Mouse (Mus musculus) liver, embryonic 14.5 days (tissue): ENCODE results near the gene Ptprcap. TPM values are rescaled to one million over a fixed set of nuclear protein-coding genes. Genes with fewer than 3 reads are reported as not detected.
A peak's percentile ranks its signal among the peaks of the same experiment; 100 is the strongest.

ENCODE experiments used
- ATAC-seq: fragments of 200-750 bp; cut with Nextera tagmentation; 2 replicates; pipeline ENCODE4 v1.8.0; 2017; ENCODE audit warnings: moderate number of reproducible peaks, mild to moderate bottlenecking, moderate library complexity; ENCODE audit not compliant: insufficient read depth
- DNase-seq, 3 experiments: peaks; one replicate each; pipeline ENCODE4 v3.0.0-alpha.2; 2012 to 2013; ENCODE audit warnings: low read depth in 3 of 3, low spot score in 3 of 3
- H3K27ac ChIP-seq: fragments of 300-500 bp; sonication (generic); 2 replicates; pipeline ENCODE4 v1.5.1; 2014; ENCODE audit warnings: moderate library complexity, mild to moderate bottlenecking, control low read depth, inconsistent platforms
- H3K27me3 ChIP-seq: fragments of 300-500 bp; sonication (generic); 2 replicates; pipeline ENCODE4 v1.6.1; 2014; ENCODE audit warnings: mild to moderate bottlenecking, low read length, moderate library complexity; ENCODE audit not compliant: control insufficient read depth, insufficient read depth
- H3K36me3 ChIP-seq: fragments of 300-500 bp; sonication (generic); replicated peaks from 2 replicates; pipeline ENCODE4 v1.6.1; 2014; ENCODE audit warnings: low read depth; ENCODE audit not compliant: control insufficient read depth, insufficient read depth
- H3K4me1 ChIP-seq, 2 experiments: fragments of 200-500 bp in 1 of 2; fragments of 300-500 bp in 1 of 2; sonication (generic) in 1 of 2; replicated peaks; 2 replicates each; pipeline ENCODE4 v1.6.1; 2012 to 2014; ENCODE audit warnings: antibody characterized with exemption in 1 of 2, inconsistent platforms in 1 of 2, low read length in 1 of 2; ENCODE audit not compliant: control insufficient read depth in 2 of 2, insufficient read depth in 2 of 2
- H3K4me2 ChIP-seq: fragments of 300-500 bp; sonication (generic); 2 replicates; pipeline ENCODE4 v1.6.1; 2014; ENCODE audit warnings: low read depth, mild to moderate bottlenecking, control low read depth, moderate library complexity
- H3K4me3 ChIP-seq, 2 experiments: fragments of 200-500 bp in 1 of 2; fragments of 300-500 bp in 1 of 2; sonication (generic) in 1 of 2; 2 replicates each; pipeline ENCODE4 v1.5.1; 2012 to 2014; ENCODE audit warnings: low read depth in 2 of 2, low read length in 2 of 2, mild to moderate bottlenecking in 2 of 2, control low read depth in 1 of 2, inconsistent platforms in 1 of 2, moderate library complexity in 1 of 2; ENCODE audit not compliant: insufficient read depth in 1 of 2
- H3K9ac ChIP-seq: fragments of 300-500 bp; sonication (generic); replicated peaks from 2 replicates; pipeline ENCODE4 v1.6.1; 2014; ENCODE audit warnings: mild to moderate bottlenecking, control low read depth, moderate library complexity
- H3K9me3 ChIP-seq: fragments of 300-500 bp; sonication (generic); 2 replicates; pipeline ENCODE4 v1.6.1; 2016; ENCODE audit warnings: low read length, mixed read lengths; ENCODE audit not compliant: control insufficient read depth
- CTCF ChIP-seq: IDR thresholded peaks from 2 replicates; pipeline ENCODE4 v1.5.1; 2016; ENCODE audit warnings: antibody characterized with exemption, low read depth, control low read depth
- EP300 ChIP-seq: IDR thresholded peaks from 2 replicates; pipeline ENCODE4 v1.6.1; 2016; ENCODE audit warnings: antibody characterized with exemption, low read depth
- WGBS: fragments of 180-500 bp; shearing (Covaris S2); extraction: QIAGEN DNeasy Blood & Tissue Kit; methylation state at CpG from one replicate; pipeline ENCODE4 v1.1.7; 2014; ENCODE audit not compliant: insufficient replicate concordance; 5-methylcytosine and 5-hydroxymethylcytosine counted together
- polyA plus RNA-seq, 2 experiments: library from polyadenylated mRNA; depleted of rRNA in 1 of 2; stranded (reverse) in 1 of 2; unstranded in 1 of 2; fragments of >200 nt; fragmentation: Nextera tagmentation in 1 of 2; extraction: Ambion mirVana in 1 of 2; gene quantifications; 2 replicates each; pipeline versions ENCODE4 v1.2.1 to v1.2.3; 2012 to 2014

Gene Ptprcap
- polyA plus RNA-seq, 2 experiments, result 12.5 to 14.4 TPM

DNA sequence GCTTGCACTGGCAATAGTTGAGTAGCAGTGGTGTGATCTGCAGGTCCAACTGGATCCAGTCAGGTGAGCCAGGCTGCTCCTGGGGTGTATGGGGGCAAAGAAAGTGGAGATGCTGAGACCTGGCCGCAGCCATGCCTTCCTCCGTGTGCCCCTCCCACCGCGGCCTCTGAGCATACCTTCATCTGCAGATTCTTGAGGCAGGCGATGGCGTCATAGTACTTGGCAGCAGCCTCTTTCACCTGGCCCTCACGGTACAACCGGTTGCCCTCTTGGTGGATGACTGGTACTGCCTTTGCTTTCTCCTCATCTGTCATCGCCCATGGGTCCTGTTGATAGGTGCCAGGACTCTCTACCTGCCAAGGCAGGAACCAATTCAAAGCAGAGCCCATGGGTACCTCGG is 38.3 kb upstream of the Ptprcap start:
- WGBS, result 88% methylated on average over 10 of the region's 10 CpGs
- Histone ChIP-seq H3K9ac (no peak overlapping the region), H3K27ac (no peak overlapping the region), H3K4me1 (peaks cover 9 to 13% of the 10 kb centered on the region in 2 experiments), H3K36me3 (peaks cover 16% of the 10 kb centered on the region; the same call in 1 of the 2 replicates), H3K9me3 (no peaks in the 10 kb centered on the region), H3K27me3 (no peaks in the 10 kb centered on the region), H3K4me3 (no peak overlapping the region), H3K4me2 (no peak overlapping the region)
- TF ChIP-seq CTCF, result no peak
- TF ChIP-seq EP300, result no peak
- ATAC-seq (no peak), DNase-seq (no peak)

DNA sequence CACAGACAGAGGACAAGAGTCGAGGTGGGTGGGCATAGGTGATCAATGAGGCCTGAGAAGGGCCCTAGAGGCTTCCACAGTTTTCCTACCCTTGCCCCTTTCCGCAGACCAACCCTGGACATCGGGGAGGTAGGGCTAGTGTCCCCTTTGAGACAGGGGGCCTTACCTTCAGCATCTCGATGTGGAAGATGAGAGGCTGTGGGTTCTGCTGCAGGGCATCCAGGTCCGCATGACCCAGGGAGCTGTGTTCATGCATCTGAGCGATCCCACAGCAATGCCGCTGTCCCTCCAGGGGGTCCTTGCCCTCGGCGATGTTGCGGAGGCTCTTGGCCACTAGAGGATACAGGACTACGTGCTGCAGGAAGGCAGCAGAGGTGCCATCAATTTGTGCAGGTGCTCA is 37.6 kb upstream of the Ptprcap start:
- ATAC-seq (no peak), DNase-seq (no peak)
- H3K9ac ChIP-seq, result no peak overlapping the region
- no peaks in the 10 kb centered on the region for H3K9me3 ChIP-seq
- H3K4me2 ChIP-seq, result no peak overlapping the region
- H3K4me3 ChIP-seq, result no peak overlapping the region
- no peak for TF ChIP-seq CTCF
- TF ChIP-seq EP300, result no peak
- peaks cover 16% of the 10 kb centered on the region; the same call in 1 of the 2 replicates for H3K36me3 ChIP-seq
- no peaks in the 10 kb centered on the region for H3K27me3 ChIP-seq
- H3K4me1 ChIP-seq, result peaks cover 16 to 19% of the 10 kb centered on the region in 2 experiments
- 78% methylated on average over 11 of the region's 11 CpGs for WGBS
- no peak overlapping the region for H3K27ac ChIP-seq

DNA sequence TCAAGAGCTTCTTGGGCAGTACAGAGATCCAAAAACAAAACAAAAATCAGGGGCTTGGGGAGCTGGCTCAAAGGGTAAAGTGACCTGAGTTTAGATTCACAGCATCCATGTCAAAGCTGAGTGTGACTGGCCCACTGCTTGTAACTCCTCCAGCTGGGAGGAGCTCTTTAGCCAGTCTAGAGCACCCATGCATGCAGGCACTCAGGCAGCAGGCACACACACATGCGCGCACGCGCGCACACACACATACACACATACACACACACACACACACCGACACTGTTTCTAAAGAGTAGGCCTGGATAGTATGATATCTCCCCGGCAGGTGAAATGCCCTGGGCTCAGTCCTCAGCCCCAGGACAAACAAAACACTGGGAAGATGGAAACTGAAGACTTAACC is 36.4 kb upstream of the Ptprcap start:
- no peak for TF ChIP-seq CTCF
- no peak for TF ChIP-seq EP300
- DNase-seq, result no peak
- peaks cover 26% of the 10 kb centered on the region in 2 experiments for H3K4me1 ChIP-seq
- no peak for ATAC-seq
- H3K4me3 ChIP-seq, result no peak overlapping the region
- no peak overlapping the region for H3K9ac ChIP-seq
- H3K36me3 ChIP-seq, result peaks cover 16% of the 10 kb centered on the region; the same call in 1 of the 2 replicates
- no peaks in the 10 kb centered on the region for H3K9me3 ChIP-seq
- H3K27ac ChIP-seq, result no peak overlapping the region
- 93% methylated on average over 7 of the region's 7 CpGs for WGBS
- H3K27me3 ChIP-seq, result no peaks in the 10 kb centered on the region
- H3K4me2 ChIP-seq, result no peak overlapping the region

DNA sequence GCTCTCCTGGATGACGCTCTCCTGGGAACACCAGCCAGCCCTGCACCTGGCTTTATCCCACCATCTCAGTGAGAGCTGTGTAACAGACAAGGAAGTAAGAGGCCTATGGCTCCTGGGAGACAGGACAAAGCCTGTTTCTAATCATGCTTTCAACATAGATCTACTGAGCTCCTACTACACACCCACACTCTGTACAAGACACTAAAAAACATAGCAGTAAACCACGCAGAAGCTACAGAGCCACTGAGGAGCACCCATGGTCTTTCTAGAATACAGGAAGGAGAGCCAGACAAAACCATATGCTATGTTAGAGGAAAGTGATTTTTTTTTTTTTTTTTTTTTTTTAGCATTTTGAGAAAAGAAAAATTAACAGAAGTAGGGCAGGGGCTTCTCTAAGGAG is 35.1 kb upstream of the Ptprcap start:
- 88% methylated on average over 2 of the region's 2 CpGs for WGBS
- DNase-seq (no peak), ATAC-seq (no peak)
- H3K4me1 ChIP-seq, result peaks cover 29 to 38% of the 10 kb centered on the region in 2 experiments
- H3K36me3 ChIP-seq, result peaks cover 16% of the 10 kb centered on the region; the same call in 1 of the 2 replicates
- no peaks in the 10 kb centered on the region for H3K9me3 ChIP-seq
- no peak overlapping the region for H3K4me3 ChIP-seq
- H3K9ac ChIP-seq, result no peak overlapping the region
- no peaks in the 10 kb centered on the region for H3K27me3 ChIP-seq
- H3K4me2 ChIP-seq, result no peak overlapping the region
- TF ChIP-seq EP300 (no peak), CTCF (no peak)
- H3K27ac ChIP-seq, result no peak overlapping the region

DNA sequence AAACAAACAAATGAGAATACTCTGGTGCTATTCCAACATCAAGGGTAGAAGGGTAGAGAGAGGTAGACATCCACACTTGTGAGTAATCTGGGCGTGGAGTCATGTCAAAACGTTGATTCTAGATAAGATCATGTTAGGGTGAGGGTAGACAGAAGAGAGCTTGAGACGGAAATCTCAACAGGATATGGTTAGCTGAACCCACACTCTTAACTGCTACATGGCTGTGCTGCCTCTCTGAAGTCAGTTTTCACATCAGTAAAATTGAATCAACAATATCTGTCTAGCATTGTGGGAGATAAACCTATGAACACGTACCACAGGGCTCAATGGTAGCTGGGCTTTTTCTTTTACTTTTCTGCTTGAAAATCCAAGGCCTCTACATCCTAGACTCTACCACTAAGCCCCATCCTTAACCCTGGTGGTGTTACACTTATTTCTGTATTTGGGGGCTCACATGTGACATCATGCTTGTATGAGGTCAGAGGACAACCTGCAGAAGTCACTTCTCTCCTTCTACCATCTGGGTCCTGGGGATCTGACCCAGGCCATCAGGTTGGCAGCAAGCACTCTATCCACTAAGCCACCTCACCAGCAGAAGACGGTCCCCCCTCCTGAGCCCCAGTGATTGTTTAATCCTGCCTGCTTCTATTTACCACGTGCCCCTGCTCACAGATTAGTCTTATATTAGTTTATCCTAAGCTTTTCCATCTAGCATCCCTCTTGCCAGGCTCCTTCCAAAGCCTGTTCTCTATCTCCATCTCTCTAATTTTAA is 33.5 kb upstream of the Ptprcap start:
- H3K4me2 ChIP-seq, result peak overlapping the region; percentile 80
- no peak overlapping the region for H3K9ac ChIP-seq
- no peaks in the 10 kb centered on the region for H3K27me3 ChIP-seq
- peaks cover 13% of the 10 kb centered on the region; the same call in 1 of the 2 replicates for H3K36me3 ChIP-seq
- ATAC-seq (no peak), DNase-seq (no peak)
- H3K9me3 ChIP-seq, result no peaks in the 10 kb centered on the region
- 53% methylated on average over 6 of the region's 6 CpGs for WGBS
- TF ChIP-seq CTCF (no peak), EP300 (no peak)
- H3K4me3 ChIP-seq, result no peak overlapping the region
- H3K27ac ChIP-seq, result no peak overlapping the region
- H3K4me1 ChIP-seq, result peaks cover 32 to 40% of the 10 kb centered on the region in 2 experiments
